Mouse (Mus musculus) forebrain, embryonic 11.5 days (tissue): Measurements from ENCODE around the gene March10. TPM values are rescaled to one million over a fixed set of nuclear protein-coding genes. Genes with fewer than 3 reads are reported as not detected.

Source experiments
- ATAC-seq: fragments of 200-750 bp; cut with Nextera tagmentation; replicated peaks from 2 replicates; pipeline ENCODE4 v1.8.0; 2017; ENCODE audit warnings: moderate TSS enrichment; ENCODE audit not compliant: low FRiP score
- DNase-seq: peaks from one replicate; pipeline ENCODE4 v3.0.0-alpha.2; 2017; ENCODE audit warnings: low spot score
- H3K27ac ChIP-seq: fragments of 300-500 bp; sonication (generic); 2 replicates; pipeline ENCODE4 v1.5.1; 2014; ENCODE audit warnings: low read depth, low read length
- H3K27me3 ChIP-seq: fragments of 300-500 bp; sonication (generic); 2 replicates; pipeline ENCODE4 v1.6.1; 2014; ENCODE audit warnings: mild to moderate bottlenecking, low read length, mixed read lengths; ENCODE audit not compliant: control insufficient read depth, insufficient read depth
- H3K36me3 ChIP-seq: fragments of 300-500 bp; sonication (generic); 2 replicates; pipeline ENCODE4 v1.6.1; 2014; ENCODE audit warnings: mild to moderate bottlenecking, low read length, moderate library complexity, mixed read lengths; ENCODE audit not compliant: control insufficient read depth, insufficient read depth
- H3K4me1 ChIP-seq: fragments of 300-500 bp; sonication (generic); replicated peaks from 2 replicates; pipeline ENCODE4 v1.6.1; 2014; ENCODE audit warnings: low read length, mixed read lengths; ENCODE audit not compliant: control insufficient read depth, insufficient read depth
- H3K4me2 ChIP-seq: fragments of 300-500 bp; sonication (generic); 2 replicates; pipeline ENCODE4 v1.6.1; 2014; ENCODE audit warnings: low read depth, mild to moderate bottlenecking, low read length, moderate library complexity, mixed read lengths; ENCODE audit not compliant: severe bottlenecking
- H3K4me3 ChIP-seq: fragments of 300-500 bp; sonication (generic); 2 replicates; pipeline ENCODE4 v1.5.1; 2014; ENCODE audit warnings: low read depth, low read length
- H3K9ac ChIP-seq: fragments of 300-500 bp; sonication (generic); 2 replicates; pipeline ENCODE4 v1.6.1; 2014; ENCODE audit warnings: low read length
- H3K9me3 ChIP-seq: fragments of 300-500 bp; sonication (generic); 2 replicates; pipeline ENCODE4 v1.6.1; 2016; ENCODE audit warnings: low read length, mixed read lengths; ENCODE audit not compliant: control insufficient read depth
- WGBS: fragments of 180-500 bp; shearing (Covaris S2); extraction: QIAGEN DNeasy Blood & Tissue Kit; methylation state at CpG from one replicate; pipeline ENCODE4 v1.1.7; 2014; 5-methylcytosine and 5-hydroxymethylcytosine counted together
- polyA plus RNA-seq: library from polyadenylated mRNA; unstranded; fragments of >200 nt; fragmentation: Nextera tagmentation; extraction: Ambion mirVana; gene quantifications from 2 replicates; pipeline ENCODE4 v1.2.1, GENCODE M21; 2014

Gene March10
- polyA plus RNA-seq, 1 experiment from 2014 or later: not detected

DNA sequence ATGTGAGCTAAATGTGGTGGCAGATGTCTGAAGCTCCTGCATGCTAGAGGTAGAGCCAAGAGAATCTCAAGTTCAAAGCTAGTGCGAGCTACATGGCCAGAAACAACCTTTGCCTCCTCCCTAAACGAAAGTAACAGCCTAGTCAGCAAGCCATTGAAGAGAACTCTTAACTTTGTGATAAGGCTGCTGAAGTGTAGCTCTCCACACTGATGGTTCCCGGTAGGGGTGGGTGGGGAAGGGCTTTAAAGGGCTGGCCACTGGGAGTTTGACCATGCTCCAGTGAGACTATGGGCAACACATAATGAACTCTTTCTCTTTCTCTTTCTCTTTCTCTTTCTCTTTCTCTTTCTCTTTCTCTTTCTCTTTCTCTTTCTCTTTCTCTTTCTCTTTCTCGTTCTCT is 35.9 kb upstream of the March10 start:
- ATAC-seq: no peak
- Histone ChIP-seq H3K4me1 (no peaks in the 10 kb centered on the region; the same call in 1 of the 2 replicates), H3K9me3 (no peaks in the 10 kb centered on the region), H3K27ac (no peak overlapping the region), H3K9ac (no peak overlapping the region), H3K27me3 (no peaks in the 10 kb centered on the region), H3K36me3 (no peaks in the 10 kb centered on the region), H3K4me3 (no peak overlapping the region), H3K4me2 (no peak overlapping the region)
- no peak for DNase-seq
- WGBS: 86% methylated on average over 4 of the region's 4 CpGs

DNA sequence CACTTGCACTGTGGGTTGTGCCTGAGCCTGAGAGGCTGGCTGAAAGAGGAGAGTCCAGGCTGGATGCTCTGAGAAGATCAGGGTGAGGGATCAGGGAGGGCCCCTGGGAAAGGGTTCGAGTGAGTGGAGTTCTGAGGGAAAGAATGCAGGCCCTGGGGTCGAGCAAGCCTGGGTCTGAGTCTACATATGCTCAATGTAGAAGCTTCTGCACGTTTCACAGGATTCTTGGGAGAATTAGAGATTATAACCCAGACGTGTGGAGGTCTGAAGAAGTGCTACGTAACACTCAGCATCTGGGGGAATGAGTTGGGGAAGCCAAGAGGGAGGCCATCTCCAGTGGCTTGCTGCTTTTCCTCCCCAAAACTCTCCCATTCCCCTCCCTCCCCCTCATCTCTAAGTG is 34.4 kb upstream of the March10 start:
- Histone ChIP-seq H3K27me3 (no peaks in the 10 kb centered on the region), H3K27ac (no peak overlapping the region), H3K9ac (no peak overlapping the region), H3K36me3 (no peaks in the 10 kb centered on the region), H3K4me3 (no peak overlapping the region), H3K9me3 (no peaks in the 10 kb centered on the region), H3K4me2 (no peak overlapping the region), H3K4me1 (no peaks in the 10 kb centered on the region)
- 74% methylated on average over 5 of the region's 5 CpGs for WGBS
- ATAC-seq: no peak
- DNase-seq: no peak

DNA sequence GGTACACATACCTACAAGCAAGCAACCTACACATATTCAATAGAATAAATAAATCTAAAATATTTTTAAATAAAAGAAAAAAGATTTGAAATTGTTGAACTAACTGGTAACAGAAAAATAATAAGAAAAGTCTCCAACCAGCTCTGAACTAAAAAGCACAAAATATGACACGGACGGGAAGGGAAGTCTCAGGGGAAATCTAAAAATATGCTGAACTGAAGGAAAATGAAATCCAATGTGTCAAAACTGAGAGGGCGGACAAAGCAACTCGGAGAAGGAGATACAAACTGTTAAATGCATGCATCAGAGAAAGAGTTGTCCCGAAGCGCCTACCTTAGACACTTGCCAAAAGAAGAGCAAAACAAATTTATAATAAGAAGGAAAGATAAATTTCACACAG is 28.9 kb upstream of the March10 start:
- Histone ChIP-seq H3K27me3 (no peaks in the 10 kb centered on the region), H3K4me2 (no peak overlapping the region), H3K4me1 (no peaks in the 10 kb centered on the region), H3K4me3 (no peak overlapping the region), H3K27ac (no peak overlapping the region), H3K36me3 (no peaks in the 10 kb centered on the region), H3K9me3 (no peaks in the 10 kb centered on the region), H3K9ac (no peak overlapping the region)
- 83% methylated on average over 6 of the region's 6 CpGs for WGBS
- no peak for DNase-seq
- ATAC-seq: no peak

GRCm38 (mm10) chr11:105484993-105485392 is 28.5 kb upstream of the March10 start:
- DNase-seq: no peak
- Histone ChIP-seq H3K9ac (no peak overlapping the region), H3K4me1 (no peaks in the 10 kb centered on the region), H3K36me3 (no peaks in the 10 kb centered on the region), H3K4me3 (no peak overlapping the region), H3K27ac (no peak overlapping the region), H3K9me3 (no peaks in the 10 kb centered on the region), H3K27me3 (no peaks in the 10 kb centered on the region), H3K4me2 (no peak overlapping the region)
- 88% methylated on average over 6 of the region's 6 CpGs for WGBS
- no peak for ATAC-seq

- H3K27ac ChIP-seq: no peak overlapping the region
- no peaks in the 10 kb centered on the region for H3K27me3 ChIP-seq
- no peaks in the 10 kb centered on the region for H3K4me1 ChIP-seq
- no peak for ATAC-seq
- DNase-seq: no peak
- no peak overlapping the region for H3K4me2 ChIP-seq
- no peak overlapping the region for H3K9ac ChIP-seq
- no peaks in the 10 kb centered on the region for H3K9me3 ChIP-seq
- no peaks in the 10 kb centered on the region for H3K36me3 ChIP-seq
- no peak overlapping the region for H3K4me3 ChIP-seq
- WGBS: 70% methylated on average over 2 of the region's 2 CpGs
These were observed 26.2 kb upstream of the March10 start for GRCm38 (mm10) chr11:105482747-105483146.

GRCm38 (mm10) chr11:105474746-105475145 is 18.2 kb upstream of the March10 start:
- Histone ChIP-seq H3K4me2 (no peak overlapping the region), H3K9ac (no peak overlapping the region), H3K36me3 (no peaks in the 10 kb centered on the region), H3K4me3 (no peak overlapping the region), H3K9me3 (no peaks in the 10 kb centered on the region), H3K4me1 (no peaks in the 10 kb centered on the region), H3K27ac (no peak overlapping the region), H3K27me3 (no peaks in the 10 kb centered on the region)
- DNase-seq: no peak
- no peak for ATAC-seq
- 43% methylated on average over 2 of the region's 2 CpGs for WGBS

DNA sequence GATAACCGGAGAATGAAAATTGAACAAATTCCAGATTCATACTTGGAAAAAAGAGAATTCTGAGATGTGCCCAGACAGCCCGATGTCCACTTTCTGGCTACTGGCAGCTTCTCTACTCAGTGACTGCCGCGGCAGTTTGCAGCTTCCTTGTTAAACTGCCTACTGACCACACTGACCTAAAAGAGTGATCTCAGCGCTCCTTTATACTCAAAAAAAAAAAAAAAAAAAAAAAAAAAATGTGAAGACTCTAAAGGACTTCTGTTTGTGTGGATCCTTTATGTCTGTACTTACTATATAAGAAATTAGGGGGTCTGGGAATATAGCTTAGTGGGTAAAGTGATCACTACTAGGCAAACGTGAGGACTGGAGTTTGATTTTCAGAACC is 17.8 kb upstream of the March10 start:
- no peaks in the 10 kb centered on the region for H3K9me3 ChIP-seq
- no peaks in the 10 kb centered on the region for H3K36me3 ChIP-seq
- H3K9ac ChIP-seq: no peak overlapping the region
- H3K4me1 ChIP-seq: no peaks in the 10 kb centered on the region
- H3K4me2 ChIP-seq: no peak overlapping the region
- ATAC-seq: no peak
- WGBS: 66% methylated on average over 6 of the region's 6 CpGs
- H3K4me3 ChIP-seq: no peak overlapping the region
- H3K27ac ChIP-seq: no peak overlapping the region
- no peaks in the 10 kb centered on the region for H3K27me3 ChIP-seq
- DNase-seq: no peak

DNA sequence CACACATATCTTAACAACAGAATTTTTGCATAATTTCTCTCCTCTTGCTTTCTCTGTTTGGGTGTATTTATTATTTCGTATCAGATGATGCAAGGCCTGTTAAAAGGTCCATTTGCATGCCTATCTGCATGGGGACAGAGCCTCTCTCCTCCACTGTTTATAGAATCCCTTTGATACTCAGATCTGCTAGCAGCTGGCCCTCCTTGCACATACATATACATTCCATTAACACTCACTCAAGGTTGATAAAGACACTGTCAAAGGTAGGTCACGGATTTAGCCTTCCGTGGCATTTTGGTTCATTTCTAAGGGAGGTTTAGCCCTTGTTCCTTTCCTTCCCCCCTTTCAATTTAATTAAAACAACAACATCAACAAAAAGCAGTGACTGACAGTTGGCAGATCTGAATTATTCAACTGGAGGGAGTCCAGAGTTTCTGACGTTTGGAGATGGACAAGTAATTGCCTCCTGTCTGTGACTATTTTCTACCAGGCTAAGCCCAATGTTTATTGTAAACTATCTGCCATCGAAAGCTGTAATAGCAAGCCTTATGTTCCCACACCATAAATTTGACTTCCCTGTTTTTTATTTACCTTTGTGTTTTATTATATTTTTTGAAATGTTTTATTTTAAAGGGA is 17.3 kb upstream of the March10 start:
- H3K4me3 ChIP-seq: no peak overlapping the region
- no peaks in the 10 kb centered on the region for H3K9me3 ChIP-seq
- ATAC-seq (no peak), DNase-seq (no peak)
- H3K4me1 ChIP-seq: no peaks in the 10 kb centered on the region; the same call in 1 of the 2 replicates
- no peak overlapping the region for H3K4me2 ChIP-seq
- H3K9ac ChIP-seq: no peak overlapping the region
- 46% methylated on average over 5 of the region's 5 CpGs for WGBS
- H3K36me3 ChIP-seq: no peaks in the 10 kb centered on the region
- H3K27ac ChIP-seq: no peak overlapping the region
- H3K27me3 ChIP-seq: no peaks in the 10 kb centered on the region

DNA sequence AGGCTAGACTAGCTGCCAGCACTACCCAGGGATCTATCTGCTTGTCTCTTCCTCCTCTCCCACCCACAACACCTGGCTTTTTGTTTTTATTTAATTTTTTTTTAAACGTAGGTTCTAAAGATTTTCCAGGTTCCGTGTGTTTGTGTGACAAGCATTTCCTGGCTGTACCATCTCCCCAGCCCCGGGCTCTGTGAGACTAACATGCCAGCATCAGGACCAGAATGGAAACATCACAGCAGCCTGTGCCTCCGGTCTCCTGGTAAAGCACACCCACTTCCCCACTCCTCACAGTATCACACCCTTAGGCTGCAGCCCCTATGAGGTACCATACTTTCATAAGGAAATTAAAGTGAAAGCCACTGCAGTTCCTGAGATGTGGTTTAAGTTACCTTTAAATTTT is 16.1 kb upstream of the March10 start:
- H3K4me3 ChIP-seq: no peak overlapping the region
- H3K4me1 ChIP-seq: no peaks in the 10 kb centered on the region; the same call in 1 of the 2 replicates
- no peak overlapping the region for H3K9ac ChIP-seq
- WGBS: 79% methylated on average over 4 of the region's 4 CpGs
- H3K4me2 ChIP-seq: no peak overlapping the region
- H3K9me3 ChIP-seq: no peaks in the 10 kb centered on the region
- DNase-seq: no peak
- no peaks in the 10 kb centered on the region for H3K36me3 ChIP-seq
- no peaks in the 10 kb centered on the region for H3K27me3 ChIP-seq
- no peak overlapping the region for H3K27ac ChIP-seq
- ATAC-seq: no peak
